ENCODE assay signal across 13 mouse cellular contexts in genomic region chr17:65962263-65962662, GRCm38 (mm10).
"Had no signal": no experiment of that assay in that cellular context is flagged by ENCODE, and none has a peak within 500 bp of the region (broad histone marks: within the 10 kb centered on the region; RNA-seq: fewer than 3 reads in every experiment).

No protein-coding gene starts in this region.

- H3K27me3 ChIP-seq: liver, embryonic 13.5 days; midbrain, embryonic 15.5 days; stomach, embryonic 15.5 days had no signal

- H3K4me2 ChIP-seq: liver, embryonic 13.5 days; midbrain, embryonic 11.5 days; midbrain, embryonic 15.5 days; stomach, embryonic 15.5 days had no signal

- H3K4me1 ChIP-seq: midbrain, embryonic 15.5 days; stomach, embryonic 15.5 days had no signal

- DNase-seq: kidney, adult 18-20 months; kidney, postnatal 14 days; liver, embryonic 13.5 days; lung, adult 2 months; lung, postnatal 14 days; right cerebral cortex, postnatal 14 days; thymus, postnatal 36 days had no signal

- H3K9me3 ChIP-seq: limb, embryonic 10.5 days; liver, embryonic 13.5 days; megakaryocyte, embryonic 14.5 days; midbrain, embryonic 15.5 days; stomach, embryonic 15.5 days had no signal

- H3K9ac ChIP-seq: liver, embryonic 13.5 days; midbrain, embryonic 15.5 days; stomach, embryonic 15.5 days had no signal

- H3K27ac ChIP-seq: limb, embryonic 10.5 days; liver, embryonic 13.5 days; macrophage; midbrain, embryonic 15.5 days had no signal

- H3K36me3 ChIP-seq: limb, embryonic 10.5 days; liver, embryonic 13.5 days; midbrain, embryonic 15.5 days; stomach, embryonic 15.5 days had no signal

- H3K4me3 ChIP-seq: limb, embryonic 10.5 days; liver, embryonic 13.5 days; megakaryocyte, embryonic 14.5 days; midbrain, embryonic 15.5 days; stomach, embryonic 15.5 days had no signal
